Mouse (Mus musculus): Measurements from ENCODE around the gene Gpd2. TPM values are rescaled to one million over a fixed set of nuclear protein-coding genes. Genes with fewer than 3 reads are reported as not detected.

Gpd2 gene
- total RNA-seq (2017), result 38.4 and 41.2 TPM in 2 replicates

DNA sequence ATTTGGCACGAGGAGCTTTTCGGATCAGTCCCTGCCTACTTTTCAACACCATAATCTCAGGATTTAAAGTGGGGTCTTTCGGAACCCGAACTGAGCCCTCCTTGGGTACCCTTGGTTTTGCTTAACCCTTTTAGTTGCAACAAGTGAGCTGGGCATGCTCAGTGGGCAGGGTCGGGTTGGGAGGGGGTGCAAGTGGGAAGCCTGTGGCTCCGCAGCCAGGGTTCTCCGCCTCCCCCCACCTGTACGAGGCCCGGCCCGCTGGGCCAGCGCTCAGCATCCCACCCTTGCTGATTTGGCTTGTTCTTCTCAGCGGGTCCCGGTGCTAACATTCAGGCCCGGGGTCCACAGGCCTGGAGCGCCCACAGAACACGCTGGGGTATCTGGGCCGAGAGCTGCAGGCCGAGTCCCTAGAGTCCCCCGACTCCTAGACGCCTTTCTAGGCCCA is at the start of gene Gpd2:
TSS of gene Gpd2 (plus strand) at position 161 of the 445 bp plus-strand sequence.
- ATAC-seq (replicated peaks in 1 of 2; ENCODE audit: insufficient read depth in 1 of 2, low FRiP score in 2 of 2, low TSS enrichment in 1 of 2, low read depth in 1 of 2, poor library complexity in 2 of 2, severe bottlenecking in 2 of 2), result no peak

DNA sequence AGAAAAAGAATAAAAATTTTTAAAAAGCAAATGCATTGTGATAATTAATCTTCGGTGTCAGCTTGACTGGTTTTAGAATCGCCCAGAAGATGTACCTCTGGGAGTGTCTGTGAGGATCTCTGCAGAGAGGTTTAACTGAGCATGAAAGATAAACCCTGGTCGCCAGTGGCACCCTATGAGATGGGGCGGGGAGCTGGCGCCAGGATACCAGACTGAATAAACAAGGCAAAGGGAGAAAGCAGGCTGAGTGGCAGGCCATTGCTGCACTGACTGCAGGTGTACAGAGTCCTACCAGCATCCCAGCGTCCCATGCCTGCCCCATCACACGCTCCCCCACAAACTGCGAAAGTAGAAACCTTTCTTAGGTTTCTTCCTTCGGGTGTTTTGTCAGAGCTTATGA is 49.2 kb upstream of the Gpd2 start:
- ATAC-seq (replicated peaks in 1 of 2; ENCODE audit: insufficient read depth in 1 of 2, low FRiP score in 2 of 2, low TSS enrichment in 1 of 2, low read depth in 1 of 2, poor library complexity in 2 of 2, severe bottlenecking in 2 of 2), result no peak

DNA sequence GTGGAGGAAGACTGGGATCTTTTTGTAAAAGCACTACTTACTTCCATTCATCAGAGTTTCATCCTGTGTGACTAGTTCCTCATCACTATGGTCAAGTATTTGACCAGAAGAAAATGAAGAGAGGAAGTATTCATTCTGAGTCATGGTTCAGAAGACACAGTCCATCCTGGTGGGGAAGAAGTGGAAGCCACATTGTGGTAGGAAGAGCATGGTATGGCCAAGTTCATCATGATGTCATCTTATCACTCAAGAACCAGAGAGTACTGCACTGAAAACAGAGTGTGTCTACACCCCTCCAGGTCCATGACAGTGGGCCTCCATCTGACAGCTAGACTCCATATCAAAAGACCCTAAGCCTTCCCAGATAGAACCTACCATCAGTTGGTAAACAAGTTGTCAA is 46.6 kb upstream of the Gpd2 start:
- peak; percentile 39 to 71 for ATAC-seq (replicated peaks in 1 of 2; ENCODE audit: insufficient read depth in 1 of 2, low FRiP score in 2 of 2, low TSS enrichment in 1 of 2, low read depth in 1 of 2, poor library complexity in 2 of 2, severe bottlenecking in 2 of 2)

DNA sequence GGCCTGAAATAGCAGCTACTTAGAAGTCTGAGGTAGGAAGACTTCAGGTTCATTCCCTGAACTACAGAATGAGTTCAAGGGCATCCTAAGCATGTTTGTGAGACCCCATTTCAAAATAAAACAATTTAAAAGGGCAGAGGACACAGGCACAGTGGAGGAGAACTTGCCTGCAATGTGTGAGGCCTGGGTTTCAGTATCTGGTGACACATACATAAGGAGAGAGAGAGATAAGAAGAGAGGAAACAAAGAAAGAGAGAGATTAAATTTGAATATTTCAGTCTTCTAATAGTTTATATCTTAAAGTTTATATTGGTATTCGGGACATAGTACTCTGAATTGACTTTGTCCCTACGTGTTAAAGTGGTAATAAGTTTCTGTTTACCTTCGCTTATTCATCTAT is 38.4 kb upstream of the Gpd2 start:
- no peak for ATAC-seq (replicated peaks in 1 of 2; ENCODE audit: insufficient read depth in 1 of 2, low FRiP score in 2 of 2, low TSS enrichment in 1 of 2, low read depth in 1 of 2, poor library complexity in 2 of 2, severe bottlenecking in 2 of 2)

DNA sequence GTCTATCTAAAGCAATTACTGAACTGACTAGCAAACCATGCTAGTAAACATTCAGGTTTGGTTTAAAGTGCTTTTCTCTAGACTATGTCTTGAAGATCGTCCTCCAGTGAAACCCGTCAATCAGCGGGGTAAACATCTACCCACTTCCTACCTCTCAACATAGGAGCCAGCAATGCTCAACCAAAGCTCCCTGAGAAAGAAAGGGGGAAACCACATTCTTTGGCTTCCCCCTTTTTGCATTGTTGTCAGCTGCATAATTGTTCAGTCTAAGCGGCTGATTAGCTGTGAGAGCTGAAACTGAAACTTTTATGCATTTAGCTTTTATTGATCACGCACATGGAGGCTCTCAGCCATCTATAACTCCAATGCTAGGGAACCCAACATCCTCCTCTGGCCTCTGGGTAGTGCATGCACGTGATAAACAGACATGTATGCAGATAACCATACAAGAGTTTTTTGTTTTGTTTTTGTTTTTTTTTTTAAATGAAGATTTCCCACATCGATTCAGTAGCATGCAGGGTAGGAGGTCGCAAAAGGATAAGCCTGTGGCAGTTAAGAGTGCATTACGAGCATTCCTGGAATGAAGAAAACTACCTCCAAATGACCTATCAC is 28.9 kb upstream of the Gpd2 start:
- ATAC-seq (replicated peaks in 1 of 2; ENCODE audit: insufficient read depth in 1 of 2, low FRiP score in 2 of 2, low TSS enrichment in 1 of 2, low read depth in 1 of 2, poor library complexity in 2 of 2, severe bottlenecking in 2 of 2), result peak; percentile 51 to 56; a peak in 2 of 4 replicates

DNA sequence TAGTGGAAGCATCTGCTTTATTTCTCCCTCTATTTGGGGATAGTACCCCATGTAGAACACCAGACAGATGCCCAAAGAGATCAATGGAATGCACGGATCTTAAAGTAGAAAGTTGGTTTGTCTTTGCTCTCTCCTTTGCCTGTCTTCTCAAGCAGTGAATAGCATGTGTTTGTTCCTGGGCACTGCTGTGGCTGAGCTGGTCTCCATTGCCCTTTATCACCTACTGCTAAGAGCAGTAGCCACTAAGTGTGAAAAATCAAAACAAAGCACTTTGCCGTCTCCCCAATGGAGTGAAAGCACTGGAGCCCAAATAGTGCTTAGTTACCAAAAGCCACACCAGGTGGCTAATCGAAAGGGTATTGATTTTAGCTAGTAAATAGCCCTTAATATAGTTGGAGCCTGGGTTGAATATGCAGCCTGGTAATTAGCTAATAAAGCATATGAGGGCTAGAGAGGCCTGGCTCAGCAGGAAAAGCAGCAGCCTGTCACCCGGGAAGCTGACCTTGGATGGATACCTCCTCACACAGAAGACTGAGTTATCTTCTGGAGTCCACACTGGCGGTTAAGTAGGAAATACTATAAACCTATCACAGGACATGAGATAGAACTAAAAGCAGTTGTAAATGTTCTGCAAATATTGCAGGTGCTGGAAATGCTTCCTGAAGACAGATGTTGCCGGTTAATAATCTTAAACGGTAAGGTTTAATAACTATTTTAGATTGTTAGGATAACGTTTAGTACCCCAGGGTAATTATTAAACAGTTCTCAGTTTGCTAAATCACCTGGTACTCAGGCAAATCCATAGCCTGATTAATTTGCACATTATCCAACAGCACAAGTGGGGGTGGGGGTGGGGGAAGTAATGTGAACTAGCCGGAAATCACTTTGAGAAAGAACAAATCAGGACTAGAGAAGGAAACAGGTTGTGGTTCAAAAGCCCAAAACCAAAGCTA is 26.1 kb upstream of the Gpd2 start:
- no peak for ATAC-seq (replicated peaks in 1 of 2; ENCODE audit: insufficient read depth in 1 of 2, low FRiP score in 2 of 2, low TSS enrichment in 1 of 2, low read depth in 1 of 2, poor library complexity in 2 of 2, severe bottlenecking in 2 of 2)

DNA sequence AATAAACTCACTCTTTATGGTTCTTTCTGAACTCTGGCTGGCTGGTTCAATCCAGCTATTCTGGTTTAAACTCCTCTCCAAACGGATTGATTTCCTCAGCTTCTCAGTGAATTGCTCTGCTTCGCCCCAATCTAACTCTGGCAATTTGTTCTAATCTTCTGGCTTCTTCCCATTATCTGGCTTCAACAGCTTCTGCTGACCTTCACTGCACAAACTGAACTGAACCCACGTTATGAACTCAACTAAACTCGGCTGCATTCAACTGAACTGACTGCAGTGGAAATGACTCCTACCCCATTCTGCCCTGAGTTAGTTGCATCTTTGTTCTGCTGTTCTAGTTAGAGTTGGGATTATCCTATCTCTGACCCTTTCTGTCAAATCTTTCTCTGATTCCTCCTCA is 24.1 kb upstream of the Gpd2 start:
- ATAC-seq (replicated peaks in 1 of 2; ENCODE audit: insufficient read depth in 1 of 2, low FRiP score in 2 of 2, low TSS enrichment in 1 of 2, low read depth in 1 of 2, poor library complexity in 2 of 2, severe bottlenecking in 2 of 2), result no peak

DNA sequence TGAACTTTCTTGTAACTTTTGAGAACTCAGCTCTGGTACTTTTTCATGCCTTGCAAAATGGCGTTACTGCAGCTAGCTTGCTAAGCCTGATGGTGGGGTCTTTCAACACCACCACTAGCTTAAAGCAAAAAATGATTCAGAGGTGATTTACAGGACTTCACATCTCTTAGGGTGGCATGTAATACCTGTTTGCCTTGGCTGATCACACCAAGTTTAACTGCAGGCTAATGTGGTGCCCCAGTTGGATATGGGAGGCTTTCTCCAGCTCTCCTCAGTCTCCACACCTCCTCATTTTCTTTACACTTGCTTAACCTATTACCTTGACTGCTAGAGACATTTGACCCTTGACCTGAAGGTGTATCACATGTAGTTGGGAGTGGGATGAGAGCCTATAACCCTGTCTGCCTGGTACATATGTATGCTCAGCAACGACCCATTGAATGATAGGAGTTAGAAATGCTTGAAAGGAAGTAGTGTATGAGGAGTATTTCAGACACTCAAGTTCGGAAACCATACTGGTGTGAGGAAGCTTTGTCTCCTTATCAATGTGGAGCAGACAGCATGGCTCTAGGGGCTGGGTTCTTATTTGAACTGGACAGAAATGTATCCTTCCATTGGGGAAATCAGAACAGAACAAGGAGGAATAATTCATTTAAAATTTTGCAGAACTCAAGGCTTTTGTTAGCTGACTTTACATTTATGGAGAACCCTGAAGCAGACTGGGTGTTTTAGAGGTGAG is 14.0 kb upstream of the Gpd2 start:
- no peak for ATAC-seq (replicated peaks in 1 of 2; ENCODE audit: insufficient read depth in 1 of 2, low FRiP score in 2 of 2, low TSS enrichment in 1 of 2, low read depth in 1 of 2, poor library complexity in 2 of 2, severe bottlenecking in 2 of 2)

DNA sequence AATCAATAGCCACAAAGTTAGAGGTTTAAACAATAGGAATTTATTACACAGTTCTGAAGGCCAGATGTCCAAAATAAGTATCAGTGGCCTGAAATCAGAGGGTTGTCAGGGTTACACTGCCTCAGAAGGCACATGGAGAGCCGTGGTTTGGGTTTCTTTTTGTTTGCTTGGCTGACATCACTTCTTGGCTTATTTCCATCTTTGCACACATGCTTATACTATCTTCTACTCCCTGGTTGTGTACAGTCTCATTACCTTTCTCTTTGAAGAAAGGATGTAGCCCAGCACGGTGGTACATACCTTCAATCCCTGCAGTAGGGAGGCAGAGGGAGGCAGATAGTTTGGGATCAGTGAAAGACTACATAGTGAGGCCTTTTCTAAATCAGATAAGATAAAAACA is 12.2 kb upstream of the Gpd2 start:
- ATAC-seq (replicated peaks in 1 of 2; ENCODE audit: insufficient read depth in 1 of 2, low FRiP score in 2 of 2, low TSS enrichment in 1 of 2, low read depth in 1 of 2, poor library complexity in 2 of 2, severe bottlenecking in 2 of 2), result no peak

DNA sequence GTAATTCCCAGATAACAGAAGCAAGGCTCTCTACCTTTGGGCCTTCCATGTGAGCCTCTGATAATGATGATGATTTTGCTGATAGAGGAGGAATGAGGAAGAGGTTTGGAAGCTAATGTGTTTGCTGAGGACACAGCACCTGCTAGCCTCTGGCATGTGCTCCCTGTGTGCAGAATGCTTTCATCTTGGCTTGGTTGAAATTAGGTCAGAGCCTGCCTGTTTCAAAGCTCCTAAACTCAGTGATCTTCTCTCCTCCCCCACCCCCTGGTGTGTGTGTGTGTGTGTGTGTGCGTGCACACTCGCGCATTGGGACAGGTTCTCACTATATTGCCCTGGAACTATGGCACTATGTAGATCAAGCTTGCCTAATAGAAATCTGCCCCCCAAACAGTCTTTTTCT is 10.0 kb upstream of the Gpd2 start:
- ATAC-seq (replicated peaks in 1 of 2; ENCODE audit: insufficient read depth in 1 of 2, low FRiP score in 2 of 2, low TSS enrichment in 1 of 2, low read depth in 1 of 2, poor library complexity in 2 of 2, severe bottlenecking in 2 of 2), result 0 out of 4 replicates have a peak, but pooled peaks of 1 of the 2 experiments have one; percentile 23

DNA sequence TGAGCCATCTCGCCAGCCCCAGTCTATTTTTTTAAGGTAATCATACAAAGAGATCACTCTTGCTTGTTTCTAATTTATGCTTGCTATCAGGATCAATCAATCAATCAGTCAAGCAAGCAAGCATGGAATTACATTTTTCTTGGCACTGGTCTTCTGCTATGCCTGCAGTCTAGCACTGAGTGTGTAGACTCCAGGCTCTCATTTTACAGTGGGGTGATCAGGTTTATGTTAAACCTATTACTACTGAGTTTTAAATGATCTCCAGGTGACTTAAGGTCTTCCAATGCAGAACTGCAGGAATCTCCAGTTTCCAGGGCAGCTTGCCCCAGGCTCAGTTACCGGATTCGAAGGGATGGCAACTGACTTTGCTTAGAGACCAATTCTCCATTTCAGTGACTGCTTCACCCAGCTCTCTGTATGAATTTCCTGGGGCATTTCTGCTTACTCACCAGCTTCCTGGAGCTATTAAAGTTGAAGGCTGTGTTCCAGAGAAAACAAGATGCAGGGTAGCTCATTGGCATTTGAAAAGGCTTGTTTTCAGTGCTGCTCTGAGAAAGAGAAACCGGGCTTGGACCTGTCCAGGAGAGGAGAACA is 7.7 kb upstream of the Gpd2 start:
- ATAC-seq (replicated peaks in 1 of 2; ENCODE audit: insufficient read depth in 1 of 2, low FRiP score in 2 of 2, low TSS enrichment in 1 of 2, low read depth in 1 of 2, poor library complexity in 2 of 2, severe bottlenecking in 2 of 2), result peak; percentile 39 to 56; a peak in 2 of 4 replicates

DNA sequence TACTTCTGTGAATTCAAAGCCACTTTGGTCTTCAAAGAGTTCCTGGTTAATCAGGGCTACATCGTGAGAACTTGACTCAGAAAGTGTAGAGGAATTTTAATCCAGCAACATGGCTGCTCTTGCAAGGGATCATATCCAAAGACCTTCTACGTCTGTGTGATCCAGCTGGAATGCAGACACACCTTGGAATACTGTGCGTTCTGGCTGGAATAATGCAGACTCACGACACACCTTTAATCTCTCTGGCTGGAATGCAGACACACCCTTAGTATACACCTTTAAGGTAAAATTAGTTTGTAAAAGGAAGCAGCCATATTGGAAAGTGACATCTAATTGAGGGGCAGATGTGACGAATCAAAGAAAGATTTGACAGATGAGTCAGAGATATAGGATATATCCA is 6.0 kb upstream of the Gpd2 start:
- ATAC-seq (replicated peaks in 1 of 2; ENCODE audit: insufficient read depth in 1 of 2, low FRiP score in 2 of 2, low TSS enrichment in 1 of 2, low read depth in 1 of 2, poor library complexity in 2 of 2, severe bottlenecking in 2 of 2), result no peak

DNA sequence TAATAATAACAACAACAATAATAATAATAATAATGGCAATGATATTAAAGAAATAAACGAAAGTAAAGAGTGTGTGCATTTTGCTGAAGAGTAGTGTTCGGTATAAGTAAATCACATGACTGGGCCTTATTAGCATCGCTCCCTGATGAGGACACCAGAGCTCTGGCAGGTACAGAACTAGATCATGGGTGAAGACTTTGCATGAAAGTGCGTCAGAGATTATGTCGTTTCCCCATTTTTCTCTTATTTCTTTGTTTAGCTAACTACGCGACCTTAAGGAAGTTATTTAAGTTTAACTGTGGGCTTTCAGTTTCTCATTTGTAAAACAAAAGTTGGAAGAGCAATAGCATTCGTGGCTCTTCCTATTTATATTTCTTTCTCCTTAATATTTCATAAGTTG is 5.1 kb upstream of the Gpd2 start:
- ATAC-seq (replicated peaks in 1 of 2; ENCODE audit: insufficient read depth in 1 of 2, low FRiP score in 2 of 2, low TSS enrichment in 1 of 2, low read depth in 1 of 2, poor library complexity in 2 of 2, severe bottlenecking in 2 of 2), result peak; percentile 59 to 69

DNA sequence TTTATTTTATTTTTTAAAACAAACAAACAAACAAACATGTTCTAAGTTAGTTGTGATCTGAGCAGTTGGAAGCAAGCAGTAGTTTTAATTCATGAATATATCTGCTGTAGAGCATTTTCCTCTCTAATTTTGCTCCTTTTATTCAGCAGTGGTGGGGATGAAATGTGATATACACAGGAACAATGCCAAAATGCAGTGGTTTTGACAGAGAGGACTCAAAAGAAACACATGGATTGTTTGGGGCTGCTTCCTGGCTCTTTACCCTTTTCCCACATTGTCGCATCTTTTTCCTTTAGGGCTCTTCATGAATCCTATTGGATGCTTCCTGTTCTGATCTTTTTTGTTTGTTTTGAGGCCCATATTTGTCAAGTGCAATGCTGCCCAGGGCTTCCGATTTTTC is 1.2 kb upstream of the Gpd2 start:
- no peak for ATAC-seq (replicated peaks in 1 of 2; ENCODE audit: insufficient read depth in 1 of 2, low FRiP score in 2 of 2, low TSS enrichment in 1 of 2, low read depth in 1 of 2, poor library complexity in 2 of 2, severe bottlenecking in 2 of 2)

DNA sequence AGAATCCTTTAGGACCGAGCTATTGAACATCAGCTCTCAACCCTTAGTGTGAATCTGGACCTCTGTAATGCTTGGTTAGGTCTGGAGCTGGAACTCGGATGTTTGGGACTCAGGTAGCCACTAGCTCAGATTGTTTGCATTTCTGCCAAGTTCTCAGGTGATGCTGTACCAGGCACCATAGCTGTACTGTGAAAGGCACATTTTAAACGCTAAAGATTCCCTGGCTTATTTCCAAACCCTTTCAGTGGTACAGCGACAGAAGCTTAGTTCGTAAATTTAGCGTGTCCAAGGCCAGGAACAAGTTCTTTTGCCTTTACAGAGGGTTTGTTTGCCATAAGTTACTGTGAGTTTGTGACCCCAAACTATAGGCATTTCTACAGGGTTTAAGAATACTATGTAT is 409 bp upstream of the Gpd2 start:
- ATAC-seq (replicated peaks in 1 of 2; ENCODE audit: insufficient read depth in 1 of 2, low FRiP score in 2 of 2, low TSS enrichment in 1 of 2, low read depth in 1 of 2, poor library complexity in 2 of 2, severe bottlenecking in 2 of 2), result no peak

DNA sequence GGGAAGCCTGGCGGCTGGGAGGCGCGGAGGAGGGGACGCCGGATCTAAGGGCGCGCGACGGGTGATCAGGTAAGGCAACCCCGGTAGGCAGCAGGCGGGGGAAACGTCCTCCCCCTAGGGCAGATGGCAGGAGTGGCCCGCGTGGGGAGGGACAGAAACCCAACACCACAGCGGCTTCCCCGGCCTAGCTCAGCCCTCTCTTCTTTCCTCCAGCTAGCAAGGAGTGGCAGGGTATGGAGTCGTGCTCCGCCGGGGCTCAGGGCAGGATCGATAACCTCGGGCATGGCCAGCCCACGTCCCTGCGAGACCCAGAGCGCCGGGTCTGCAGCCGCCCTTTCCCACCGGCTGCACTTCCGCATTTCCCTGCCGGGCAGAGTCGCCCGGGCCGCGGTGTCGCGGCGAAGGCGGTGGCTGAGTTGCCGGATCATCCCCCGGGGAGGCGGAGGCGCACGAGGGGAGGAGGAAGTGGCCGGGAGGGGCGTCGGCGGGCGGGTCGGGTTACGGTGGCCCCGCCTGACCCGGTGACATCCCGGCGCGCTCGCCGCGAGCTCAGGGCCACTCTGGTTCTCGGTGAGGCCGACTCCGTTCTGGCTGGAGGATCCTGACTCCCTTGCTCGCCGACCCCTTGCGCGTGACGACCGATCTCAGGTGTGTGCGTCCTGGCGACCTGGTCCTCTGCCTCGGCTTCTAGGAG is 632 bp downstream of the Gpd2 start:
- ATAC-seq (replicated peaks in 1 of 2; ENCODE audit: insufficient read depth in 1 of 2, low FRiP score in 2 of 2, low TSS enrichment in 1 of 2, low read depth in 1 of 2, poor library complexity in 2 of 2, severe bottlenecking in 2 of 2), result peak; percentile 77 to 90

DNA sequence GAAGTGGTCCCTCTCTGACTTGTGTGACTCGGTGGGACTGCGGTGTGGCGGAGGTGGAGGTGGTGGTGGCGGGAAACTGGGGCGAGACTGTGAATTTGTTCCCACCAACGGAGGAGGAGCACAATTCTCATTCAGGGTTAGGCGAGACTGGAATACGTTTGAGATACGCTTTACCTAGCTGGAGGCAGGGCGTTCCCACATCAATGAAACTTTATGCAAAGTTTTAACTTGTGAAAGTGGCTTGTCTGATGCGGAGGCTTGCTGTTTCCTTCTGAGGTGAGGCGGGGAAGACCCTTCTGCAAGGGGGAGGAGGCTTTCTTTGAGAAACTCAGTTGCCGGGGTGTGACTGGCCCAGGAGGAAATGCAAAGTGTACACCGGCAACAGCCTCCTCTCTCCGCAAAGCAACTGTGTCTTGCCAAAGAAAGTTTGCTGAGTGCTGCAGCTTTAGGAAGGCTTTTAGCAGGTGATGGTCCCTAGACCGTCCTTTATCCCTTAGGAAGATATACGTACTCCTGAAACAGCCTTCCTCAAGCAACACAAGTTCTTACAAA is 1.3 kb downstream of the Gpd2 start:
- peak; percentile 51 for ATAC-seq (replicated peaks in 1 of 2; ENCODE audit: insufficient read depth in 1 of 2, low FRiP score in 2 of 2, low TSS enrichment in 1 of 2, low read depth in 1 of 2, poor library complexity in 2 of 2, severe bottlenecking in 2 of 2)

All from hematopoietic stem cell, adult 5-6 weeks (primary cell).